Mouse (Mus musculus): ENCODE measurements around the gene Slc25a39. TPM values are rescaled to one million over a fixed set of nuclear protein-coding genes. Genes with fewer than 3 reads are reported as not detected.

The Slc25a39 gene
- 164 and 174 TPM in 2 replicates for polyA plus RNA-seq (2016; fragmentation: Nextera tagmentation; extraction: Ambion mirVana)

DNA sequence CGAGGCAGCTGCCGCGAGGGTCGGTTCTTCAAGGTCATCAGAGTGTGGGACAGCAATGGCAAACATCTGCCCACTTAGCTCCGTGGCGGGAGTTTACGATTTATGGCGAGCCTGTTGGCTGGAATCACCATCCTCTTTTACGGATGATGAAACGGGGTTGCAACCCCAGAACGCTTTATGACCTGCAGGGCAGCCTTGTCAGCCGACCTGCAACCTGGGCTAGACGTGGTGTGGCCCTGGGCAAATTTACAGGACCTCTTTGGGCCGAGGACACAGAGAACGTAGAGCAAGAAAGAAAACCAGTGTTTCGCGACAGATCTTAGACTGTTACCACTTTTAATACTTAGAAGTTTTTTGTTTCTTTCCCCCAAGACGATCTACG lies at the start of gene Slc25a39:
Slc25a39 (minus strand) TSS at position 113 of the 382 bp plus-strand sequence.
- Histone ChIP-seq H3K27me3 (no peaks in the 10 kb centered on the region; the same call in 1 of the 2 replicates), H3K4me3 (replicated peaks) (peak within 1 kb of the TSS; percentile 79), H3K9me3 (no peaks in the 10 kb centered on the region), H3K9ac (replicated peaks) (peak within 1 kb of the TSS; percentile 84), H3K27ac (peak within 1 kb of the TSS; percentile 87), H3K36me3 (peaks cover 26% of the 10 kb centered on the region), H3K4me1 (replicated peaks) (peaks cover 14% of the 10 kb centered on the region), H3K4me2 (peak within 1 kb of the TSS; percentile 88)
- no peak for ATAC-seq (ENCODE audit: insufficient number of reproducible peaks, insufficient read depth, low FRiP score, low TSS enrichment, low read depth)
- 1% methylated on average over 19 of the region's 19 CpGs for WGBS

DNA sequence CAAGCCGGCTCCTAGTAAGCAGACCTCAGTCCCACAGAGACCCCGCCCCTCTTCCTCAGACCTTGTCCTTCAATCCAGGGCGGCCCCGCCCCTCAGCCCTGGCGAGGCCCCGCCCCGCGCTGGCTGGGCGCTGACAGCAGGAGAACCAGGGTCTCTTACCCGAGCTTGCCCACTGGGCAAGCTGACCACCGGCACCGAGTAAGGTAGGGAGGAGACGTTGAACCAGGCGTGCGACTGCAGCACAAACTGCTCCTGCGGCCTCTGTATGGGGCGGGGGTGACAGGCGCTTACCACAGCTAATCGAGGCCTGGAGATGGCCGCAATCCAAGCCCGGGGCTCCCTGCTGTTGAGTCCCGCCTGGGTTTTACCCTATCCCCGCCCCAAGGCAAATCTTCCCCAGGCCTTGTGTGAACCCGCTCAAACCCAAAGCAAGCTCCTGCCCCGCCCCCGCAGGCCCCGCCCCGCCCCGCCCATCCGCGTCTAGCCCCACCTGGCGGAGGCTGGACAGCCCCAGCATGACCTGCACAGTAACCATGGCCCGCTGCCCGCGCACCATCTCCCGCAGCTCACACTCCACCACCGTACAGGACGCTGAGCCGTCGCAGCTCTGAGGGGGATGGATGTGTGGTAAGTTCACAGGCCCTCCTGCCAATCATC lies 48.1 kb upstream of the Slc25a39 start:
- Histone ChIP-seq H3K4me3 (replicated peaks) (peak overlapping the region; percentile 55), H3K9ac (replicated peaks) (peak overlapping the region; percentile 53), H3K27me3 (peaks cover 63% of the 10 kb centered on the region), H3K27ac (peak overlapping the region; percentile 64), H3K4me1 (replicated peaks) (peaks cover 18% of the 10 kb centered on the region), H3K9me3 (no peaks in the 10 kb centered on the region), H3K36me3 (no peaks in the 10 kb centered on the region), H3K4me2 (peak overlapping the region; percentile 97)
- peak; percentile 90 for ATAC-seq (ENCODE audit: insufficient number of reproducible peaks, insufficient read depth, low FRiP score, low TSS enrichment, low read depth)
- WGBS = under 1% methylated on average over 38 of the region's 40 CpGs

DNA sequence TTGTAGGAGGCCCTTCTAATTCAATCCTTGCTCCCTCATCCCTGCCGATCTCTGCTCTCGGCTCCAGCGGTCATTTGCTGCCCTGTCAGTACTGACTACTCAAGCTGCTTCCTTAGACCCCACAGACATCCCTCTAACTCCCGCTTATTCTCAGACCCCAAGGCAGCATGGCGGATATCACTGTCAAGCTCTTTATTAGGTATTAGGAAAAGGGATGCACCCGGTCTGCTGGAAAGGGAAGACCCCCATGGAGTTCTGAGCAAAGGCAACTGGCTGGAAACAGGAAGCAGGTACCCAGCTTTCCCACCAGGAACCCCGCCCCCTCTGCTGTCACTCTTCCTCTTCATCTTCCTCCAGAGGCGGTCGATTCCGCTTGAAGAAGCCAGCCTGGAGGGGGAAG lies 45.4 kb upstream of the Slc25a39 start:
- H3K4me2 ChIP-seq = no peak overlapping the region
- no peak overlapping the region for H3K9ac ChIP-seq (replicated peaks)
- no peaks in the 10 kb centered on the region for H3K36me3 ChIP-seq
- no peak overlapping the region for H3K4me3 ChIP-seq (replicated peaks)
- ATAC-seq (ENCODE audit: insufficient number of reproducible peaks, insufficient read depth, low FRiP score, low TSS enrichment, low read depth) = no peak
- no peaks in the 10 kb centered on the region for H3K9me3 ChIP-seq
- H3K4me1 ChIP-seq (replicated peaks) = peaks cover 24% of the 10 kb centered on the region
- whole genome bisulfite sequencing = 22% methylated on average over 10 of the region's 10 CpGs
- H3K27me3 ChIP-seq = peaks cover 81% of the 10 kb centered on the region
- H3K27ac ChIP-seq = no peak overlapping the region

DNA sequence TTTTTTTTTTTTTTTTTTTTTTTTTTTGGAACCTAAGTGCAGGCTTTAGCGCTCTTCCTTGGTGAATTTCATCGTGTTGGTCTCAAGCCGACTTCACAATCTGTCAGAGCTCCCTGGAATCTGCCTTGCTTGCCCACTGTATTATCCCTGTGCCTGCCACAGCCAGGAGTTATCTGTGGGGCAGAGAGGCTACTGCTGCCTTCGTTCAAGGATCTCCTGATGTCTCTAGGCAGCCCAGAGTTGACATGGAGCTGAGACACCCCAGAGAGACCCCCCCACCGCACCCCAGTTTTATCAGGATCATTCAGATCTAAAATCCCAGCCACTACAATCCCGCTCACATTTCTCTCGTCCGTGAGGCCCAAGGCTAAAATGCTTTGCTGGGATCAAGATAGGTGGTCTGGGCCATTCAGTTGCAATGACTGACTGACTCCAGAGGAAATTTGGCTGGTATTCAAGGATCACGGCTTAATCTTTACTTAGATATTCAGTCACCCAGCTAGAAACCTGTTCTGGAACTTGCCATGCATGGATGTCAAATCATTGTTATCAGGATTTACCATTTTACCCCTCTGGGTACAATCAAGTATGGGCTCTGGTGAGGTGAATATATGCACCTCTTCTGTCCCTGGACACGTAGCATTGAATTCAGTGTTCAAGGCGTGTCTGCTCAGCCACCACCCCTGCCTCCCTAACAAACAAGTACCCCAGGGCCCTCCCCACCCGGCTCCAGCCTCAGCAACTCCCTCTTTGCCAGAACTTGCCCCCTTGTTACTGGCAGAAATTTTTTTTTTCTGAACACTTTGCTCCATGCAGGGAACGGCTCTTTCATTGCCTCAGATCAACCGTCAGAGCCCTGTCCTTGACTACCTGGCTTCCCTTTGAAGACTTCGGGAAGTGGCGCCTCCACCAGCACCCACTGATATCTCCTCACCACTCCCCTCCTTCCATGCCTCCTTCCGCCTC lies 41.6 kb upstream of the Slc25a39 start:
- Histone ChIP-seq H3K9me3 (no peaks in the 10 kb centered on the region), H3K27ac (no peak overlapping the region), H3K9ac (replicated peaks) (no peak overlapping the region), H3K36me3 (no peaks in the 10 kb centered on the region), H3K4me1 (replicated peaks) (peaks cover 35% of the 10 kb centered on the region), H3K4me3 (replicated peaks) (no peak overlapping the region), H3K27me3 (peaks cover 56% of the 10 kb centered on the region), H3K4me2 (no peak overlapping the region)
- WGBS = 42% methylated on average over 17 of the region's 17 CpGs
- ATAC-seq (ENCODE audit: insufficient number of reproducible peaks, insufficient read depth, low FRiP score, low TSS enrichment, low read depth) = no peak

DNA sequence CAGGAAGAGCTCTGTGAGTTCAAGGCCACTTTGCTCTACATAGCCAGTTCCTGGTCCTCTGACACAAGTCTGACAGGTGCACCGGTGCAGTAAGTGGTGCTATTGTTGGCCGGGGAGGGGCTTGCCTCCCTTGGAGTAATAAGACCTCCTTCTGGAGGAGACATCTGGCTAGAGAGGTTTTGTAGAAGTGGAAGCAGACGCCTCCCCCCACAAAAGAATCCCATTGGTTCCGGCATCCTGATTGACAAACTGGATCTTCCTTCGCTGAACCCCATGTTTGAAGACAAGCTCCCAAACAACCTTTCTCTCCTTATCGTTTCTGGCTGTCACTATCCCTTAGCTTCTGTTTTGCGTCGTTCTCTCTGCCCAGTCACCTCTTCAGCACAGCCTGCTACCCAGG lies 40.6 kb upstream of the Slc25a39 start:
- Histone ChIP-seq H3K9me3 (no peaks in the 10 kb centered on the region), H3K4me1 (replicated peaks) (peaks cover 38% of the 10 kb centered on the region), H3K4me2 (no peak overlapping the region), H3K27ac (no peak overlapping the region), H3K27me3 (peaks cover 47% of the 10 kb centered on the region), H3K36me3 (peaks cover 8% of the 10 kb centered on the region), H3K9ac (replicated peaks) (0 out of 2 replicates have a peak overlapping the region, but pooled peaks have one; percentile 12), H3K4me3 (replicated peaks) (peak overlapping the region; percentile 95)
- WGBS = 16% methylated on average over 8 of the region's 8 CpGs
- ATAC-seq (ENCODE audit: insufficient number of reproducible peaks, insufficient read depth, low FRiP score, low TSS enrichment, low read depth) = no peak

DNA sequence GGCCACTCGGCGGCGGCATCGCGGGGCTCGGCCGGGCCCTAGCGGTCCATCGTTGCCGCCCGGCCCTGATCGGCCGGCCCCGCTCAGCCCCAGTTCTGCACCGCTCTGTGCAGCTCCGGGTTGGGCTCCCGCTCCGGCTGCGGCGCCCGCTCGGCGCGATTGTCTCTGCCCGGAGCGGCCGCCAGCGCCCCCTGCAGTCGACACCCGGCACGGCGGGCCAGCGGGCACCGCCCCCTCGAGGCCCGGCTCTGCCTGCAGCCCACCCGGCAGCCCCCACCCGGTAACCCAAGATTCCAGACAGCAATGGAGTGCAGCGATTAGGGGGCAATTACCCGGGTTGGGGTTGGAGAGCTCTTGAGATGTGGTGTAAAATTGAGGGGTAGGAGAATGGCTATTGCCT lies 39.8 kb upstream of the Slc25a39 start, which contains the start of gene Fam171a2:
Fam171a2 (minus strand) TSS at position 186 of the 400 bp plus-strand sequence.
- peaks cover 38% of the 10 kb centered on the region for H3K4me1 ChIP-seq (replicated peaks)
- no peaks in the 10 kb centered on the region for H3K9me3 ChIP-seq
- ATAC-seq (ENCODE audit: insufficient number of reproducible peaks, insufficient read depth, low FRiP score, low TSS enrichment, low read depth) = peak; percentile 70
- under 1% methylated on average over 39 of the region's 40 CpGs for WGBS
- H3K4me2 ChIP-seq = peak within 1 kb of the TSS; percentile 93
- peaks cover 14% of the 10 kb centered on the region for H3K36me3 ChIP-seq
- peak within 1 kb of the TSS; percentile 90 for H3K27ac ChIP-seq
- peak within 1 kb of the TSS; percentile 95 for H3K9ac ChIP-seq (replicated peaks)
- H3K4me3 ChIP-seq (replicated peaks) = peak within 1 kb of the TSS; percentile 95
- peaks cover 39% of the 10 kb centered on the region for H3K27me3 ChIP-seq

DNA sequence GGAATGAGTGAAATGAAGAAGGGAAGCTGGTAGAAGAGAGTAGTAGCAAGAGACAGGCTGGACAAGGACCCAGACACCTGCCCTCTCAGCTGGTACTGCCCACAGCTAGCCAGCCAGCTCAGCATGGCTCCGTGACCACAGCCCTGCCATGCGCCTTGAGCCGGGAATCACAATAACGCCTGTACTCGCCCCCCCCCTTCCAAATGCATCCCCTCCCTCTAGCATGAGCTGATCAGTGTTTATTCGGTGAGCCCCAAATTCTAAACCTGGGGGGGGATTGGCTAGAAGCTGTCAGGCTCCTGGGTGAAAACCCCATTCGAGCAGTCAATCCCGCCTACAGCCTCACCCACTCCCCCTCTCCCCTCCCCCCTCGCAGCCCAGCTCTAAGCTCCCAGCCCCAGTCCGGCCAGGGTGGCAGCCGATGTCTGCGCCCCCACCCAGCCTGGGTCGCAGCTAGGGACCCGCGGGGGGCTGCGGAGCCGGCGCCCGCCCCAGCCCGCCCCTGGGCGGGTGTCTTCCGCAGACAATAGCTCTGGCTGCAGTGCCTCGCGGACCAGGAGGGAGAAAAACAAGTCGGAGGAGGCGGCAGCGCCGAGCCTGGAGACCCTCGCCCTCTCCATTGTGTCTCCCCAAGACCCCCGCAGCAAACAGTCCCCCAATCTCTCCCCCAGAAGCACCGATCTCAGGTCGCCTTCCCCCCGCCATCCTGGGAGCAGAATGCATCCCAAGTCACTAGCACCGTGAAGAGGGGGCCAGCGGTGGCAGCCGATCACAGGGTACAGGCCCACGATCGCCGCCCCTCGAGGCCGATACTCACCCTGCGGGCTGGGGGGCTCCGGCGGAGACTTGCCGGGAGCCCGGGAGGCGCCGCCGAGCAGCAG lies 39.1 kb upstream of the Slc25a39 start:
- under 1% methylated on average over 48 of the region's 49 CpGs for WGBS
- Histone ChIP-seq H3K9me3 (no peaks in the 10 kb centered on the region), H3K27me3 (peaks cover 32% of the 10 kb centered on the region), H3K27ac (peak overlapping the region; percentile 90), H3K36me3 (peaks cover 21% of the 10 kb centered on the region), H3K9ac (replicated peaks) (peak overlapping the region; percentile 95), H3K4me1 (replicated peaks) (peaks cover 38% of the 10 kb centered on the region), H3K4me2 (peak overlapping the region; percentile 93), H3K4me3 (replicated peaks) (peak overlapping the region; percentile 95)
- ATAC-seq (ENCODE audit: insufficient number of reproducible peaks, insufficient read depth, low FRiP score, low TSS enrichment, low read depth) = peak; percentile 48

DNA sequence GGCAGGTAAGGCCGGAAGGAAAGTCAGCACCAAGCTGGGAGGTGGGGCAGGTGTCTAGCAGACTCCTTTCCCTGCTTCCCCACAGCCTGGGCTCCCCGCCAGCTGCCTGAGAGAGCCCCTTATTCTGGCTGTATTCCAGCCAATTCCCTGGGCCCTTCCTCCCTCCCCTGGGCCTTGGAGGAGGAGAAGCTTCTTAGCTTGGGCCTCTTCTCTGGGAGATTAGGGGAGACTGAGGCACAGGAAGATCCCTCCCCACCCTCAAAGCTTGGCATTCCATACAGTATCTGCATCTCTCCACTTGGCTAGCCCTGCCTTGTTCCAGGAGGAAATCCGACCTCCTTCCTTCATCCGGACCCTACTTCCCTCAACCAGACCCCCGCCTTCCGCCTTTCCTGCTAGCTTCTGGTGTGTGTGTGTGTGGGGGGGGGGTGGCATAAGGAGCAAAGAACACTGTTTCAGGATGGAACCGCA lies 38.2 kb upstream of the Slc25a39 start:
- H3K9me3 ChIP-seq = no peaks in the 10 kb centered on the region
- peak overlapping the region; percentile 95 for H3K9ac ChIP-seq (replicated peaks)
- H3K27ac ChIP-seq = peak overlapping the region; percentile 90
- peak overlapping the region; percentile 93 for H3K4me2 ChIP-seq
- peak overlapping the region; percentile 95 for H3K4me3 ChIP-seq (replicated peaks)
- peaks cover 30% of the 10 kb centered on the region for H3K36me3 ChIP-seq
- H3K4me1 ChIP-seq (replicated peaks) = peaks cover 38% of the 10 kb centered on the region
- H3K27me3 ChIP-seq = peaks cover 29% of the 10 kb centered on the region
- WGBS = 10% methylated on average over 7 of the region's 7 CpGs
- ATAC-seq (ENCODE audit: insufficient number of reproducible peaks, insufficient read depth, low FRiP score, low TSS enrichment, low read depth) = no peak

DNA sequence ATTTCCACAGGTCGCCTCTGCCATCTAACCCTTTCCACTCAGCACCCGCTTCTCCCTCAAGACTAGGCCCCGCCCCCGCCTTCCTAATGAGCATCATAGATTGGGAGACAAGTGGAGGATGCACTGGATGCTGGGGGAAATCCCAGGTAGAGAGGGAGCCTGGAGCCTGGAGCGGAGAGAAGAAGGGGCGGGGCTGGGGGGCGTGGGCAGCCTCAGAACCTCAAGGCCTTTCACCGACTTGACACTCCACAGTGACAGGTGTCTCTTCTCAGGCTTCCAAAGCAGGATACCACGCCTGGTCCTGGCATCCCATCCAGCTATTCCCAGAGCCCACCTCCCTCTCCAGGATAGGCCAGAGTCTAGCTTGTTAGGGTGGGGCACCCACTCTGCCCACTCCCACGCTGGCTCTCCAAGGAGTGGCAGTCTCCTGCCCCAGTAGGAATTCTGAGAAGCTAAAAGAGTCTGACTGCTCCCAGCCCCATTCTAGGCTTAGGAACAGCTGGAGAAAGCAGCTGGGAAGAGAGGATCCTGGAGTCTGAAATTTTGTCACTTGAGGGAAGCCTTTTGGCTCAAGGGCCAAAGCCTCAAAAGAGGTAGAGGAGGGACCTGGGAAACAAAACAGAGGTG lies 37.6 kb upstream of the Slc25a39 start:
- peaks cover 38% of the 10 kb centered on the region for H3K4me1 ChIP-seq (replicated peaks)
- 13% methylated on average over 10 of the region's 10 CpGs for WGBS
- H3K9me3 ChIP-seq = no peaks in the 10 kb centered on the region
- peak overlapping the region; percentile 90 for H3K27ac ChIP-seq
- peaks cover 24% of the 10 kb centered on the region for H3K27me3 ChIP-seq
- peaks cover 36% of the 10 kb centered on the region for H3K36me3 ChIP-seq
- no peak for ATAC-seq (ENCODE audit: insufficient number of reproducible peaks, insufficient read depth, low FRiP score, low TSS enrichment, low read depth)
- peak overlapping the region; percentile 93 for H3K4me2 ChIP-seq
- peak overlapping the region; percentile 95 for H3K4me3 ChIP-seq (replicated peaks)
- peak overlapping the region; percentile 34 for H3K9ac ChIP-seq (replicated peaks)

DNA sequence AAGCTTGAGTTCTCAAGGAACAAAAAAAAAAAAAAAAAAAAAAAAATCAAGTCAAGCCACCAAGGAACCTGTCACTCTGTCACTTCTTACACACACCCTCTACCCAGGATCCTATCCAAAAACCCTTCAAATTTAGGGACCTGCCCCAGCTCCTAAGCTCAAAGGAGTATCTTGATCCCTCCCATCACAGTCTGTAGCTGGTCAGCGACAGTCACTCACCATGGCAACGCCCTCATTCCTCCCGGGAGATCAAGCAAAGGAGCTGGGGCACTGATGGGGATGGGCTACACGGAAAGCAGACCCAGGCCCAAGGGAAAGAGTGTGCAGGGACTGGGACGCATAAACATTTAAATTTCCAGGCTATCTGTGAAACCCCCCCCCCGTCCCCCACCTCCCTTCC lies 37.0 kb upstream of the Slc25a39 start:
- peaks cover 24% of the 10 kb centered on the region for H3K27me3 ChIP-seq
- H3K4me1 ChIP-seq (replicated peaks) = peaks cover 38% of the 10 kb centered on the region
- 0 out of 2 replicates have a peak overlapping the region, but pooled peaks have one; percentile 90 for H3K27ac ChIP-seq
- H3K4me3 ChIP-seq (replicated peaks) = 0 out of 2 replicates have a peak overlapping the region, but pooled peaks have one; percentile 95
- H3K36me3 ChIP-seq = peaks cover 41% of the 10 kb centered on the region
- 10% methylated on average over 6 of the region's 6 CpGs for WGBS
- no peak for ATAC-seq (ENCODE audit: insufficient number of reproducible peaks, insufficient read depth, low FRiP score, low TSS enrichment, low read depth)
- H3K9me3 ChIP-seq = no peaks in the 10 kb centered on the region
- H3K9ac ChIP-seq (replicated peaks) = peak overlapping the region; percentile 34; the same call in 1 of the 2 replicates
- peak overlapping the region; percentile 93 for H3K4me2 ChIP-seq

Measured in limb, embryonic 12.5 days (tissue).